Mouse (Mus musculus) G1E (cell line): ENCODE results near the gene Numa1. TPM values are rescaled to one million over a fixed set of nuclear protein-coding genes. Genes with fewer than 3 reads are reported as not detected.

Experiments
- ATAC-seq: 2 replicates; pipeline ENCODE4 v1.8.0; 2016; ENCODE audit warnings: mild to moderate bottlenecking; ENCODE audit not compliant: insufficient number of reproducible peaks, poor library complexity, low FRiP score, severe bottlenecking; ENCODE audit errors: extremely low read depth
- DNase-seq: peaks from one replicate; pipeline ENCODE4 v3.0.0; 2012; ENCODE audit warnings: low spot score
- H3K27me3 ChIP-seq: 2 replicates; pipeline ENCODE4 v1.6.1; 2012; ENCODE audit warnings: mild to moderate bottlenecking, low read length, inconsistent platforms; ENCODE audit not compliant: insufficient read depth
- H3K36me3 ChIP-seq: replicated peaks from 2 replicates; pipeline ENCODE3; 2012; ENCODE audit warnings: mild to moderate bottlenecking, inconsistent platforms
- H3K4me1 ChIP-seq: 2 replicates; pipeline ENCODE4 v1.6.1; 2012; ENCODE audit warnings: low read depth, low read length, inconsistent platforms, mixed read lengths; ENCODE audit not compliant: insufficient read depth
- H3K4me3 ChIP-seq: 2 replicates; pipeline ENCODE4 v1.5.1; 2012; ENCODE audit warnings: low read depth, mild to moderate bottlenecking, inconsistent platforms, low read length, moderate library complexity, mixed read lengths
- H3K9me3 ChIP-seq: replicated peaks from 2 replicates; pipeline ENCODE4 v1.6.1; 2012; ENCODE audit warnings: inconsistent platforms
- CTCF ChIP-seq: IDR thresholded peaks from 2 replicates; pipeline ENCODE4 v1.5.1; 2012; ENCODE audit warnings: low read depth, low read length, inconsistent platforms, mixed read lengths
- GATA1 ChIP-seq: IDR thresholded peaks from 2 replicates; pipeline ENCODE4 v1.6.1; 2012; ENCODE audit warnings: borderline replicate concordance, low read length, inconsistent platforms, mixed read lengths
- GATA2 ChIP-seq: IDR thresholded peaks from 2 replicates; pipeline ENCODE4 v1.6.1; 2012; ENCODE audit warnings: low read depth, low read length, inconsistent platforms, borderline replicate concordance
- POLR2AphosphoS5 ChIP-seq: IDR thresholded peaks from 2 replicates; pipeline ENCODE4 v1.6.1; 2012; ENCODE audit warnings: low read depth, low read length, inconsistent platforms; ENCODE audit not compliant: insufficient replicate concordance
- TAL1 ChIP-seq: conservative IDR thresholded peaks from 2 replicates; pipeline ENCODE4 v1.6.1; 2012; ENCODE audit warnings: low read depth, low read length, inconsistent platforms, mixed read lengths
- polyA plus RNA-seq: library from polyadenylated mRNA; stranded (reverse); fragments of >175 nt; gene quantifications from 2 replicates; pipeline ENCODE4 v1.2.3, GENCODE M21; 2012
- total RNA-seq, 2 experiments: library from RNA; stranded (forward) in 1 of 2; stranded (reverse) in 1 of 2; fragments of 200-1000 nt in 1 of 2; fragments of >200 nt in 1 of 2; fragmentation: Nextera tagmentation in 1 of 2; gene quantifications; 2 replicates each; pipeline ENCODE4 v1.2.3; 2014 to 2017

The Numa1 gene
- total and polyA plus RNA-seq, 3 experiments, result 112 to 189 (median 125) TPM

- H3K27me3 ChIP-seq, result no peaks in the 10 kb centered on the region
- H3K4me1 ChIP-seq, result peaks cover 26% of the 10 kb centered on the region
- H3K36me3 ChIP-seq, result peaks cover 57% of the 10 kb centered on the region
- TF ChIP-seq GATA1 (no peak), CTCF (no peak), TAL1 (no peak), POLR2AphosphoS5 (no peak), GATA2 (no peak)
- DNase-seq (no peak), ATAC-seq (no peak)
- H3K4me3 ChIP-seq, result no peak overlapping the region
- H3K9me3 ChIP-seq, result no peaks in the 10 kb centered on the region
Measured at GRCm38 (mm10) chr7:101900331-101901097, 33.4 kb upstream of the Numa1 start.

GRCm38 (mm10) chr7:101901969-101902368 lies 31.9 kb upstream of the Numa1 start:
- Histone ChIP-seq H3K4me3 (no peak overlapping the region), H3K4me1 (peaks cover 34% of the 10 kb centered on the region), H3K9me3 (no peaks in the 10 kb centered on the region), H3K36me3 (peaks cover 60% of the 10 kb centered on the region), H3K27me3 (no peaks in the 10 kb centered on the region)
- TF ChIP-seq TAL1 (no peak), GATA2 (no peak), GATA1 (no peak), CTCF (no peak), POLR2AphosphoS5 (no peak)
- no peak for DNase-seq
- ATAC-seq, result no peak

DNA sequence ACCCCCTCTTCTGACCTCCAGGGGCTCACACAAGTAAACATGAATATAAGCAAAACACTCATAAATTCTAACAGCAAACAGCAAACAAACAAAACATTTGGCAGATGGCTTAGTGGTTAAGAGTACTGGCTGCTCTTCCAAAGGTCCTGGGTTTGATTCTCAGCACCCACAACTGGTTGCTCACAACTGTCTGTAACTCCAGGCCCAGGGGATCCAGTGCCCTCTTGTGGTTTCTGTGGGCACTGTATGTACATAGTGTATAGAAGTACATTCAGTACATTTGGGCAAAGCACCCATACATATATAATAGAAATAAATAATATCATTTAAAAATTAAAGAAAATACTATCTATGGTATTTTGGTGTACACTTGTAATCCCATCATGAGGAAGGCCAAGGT lies 31.1 kb upstream of the Numa1 start:
- no peak for DNase-seq
- no peak for ATAC-seq
- H3K4me1 ChIP-seq, result peaks cover 34% of the 10 kb centered on the region
- no peaks in the 10 kb centered on the region for H3K9me3 ChIP-seq
- peaks cover 64% of the 10 kb centered on the region for H3K36me3 ChIP-seq
- H3K27me3 ChIP-seq, result no peaks in the 10 kb centered on the region
- H3K4me3 ChIP-seq, result no peak overlapping the region
- TF ChIP-seq POLR2AphosphoS5 (no peak), CTCF (no peak)

- ATAC-seq, result peak; percentile 98
- peaks cover 48% of the 10 kb centered on the region for H3K4me1 ChIP-seq
- H3K36me3 ChIP-seq, result peaks cover 64% of the 10 kb centered on the region
- no peak for TF ChIP-seq CTCF
- no peak for TF ChIP-seq GATA1
- TF ChIP-seq TAL1, result no peak
- TF ChIP-seq POLR2AphosphoS5, result no peak
- TF ChIP-seq GATA2, result no peak
- DNase-seq, result peak; percentile 94
- H3K9me3 ChIP-seq, result no peaks in the 10 kb centered on the region
- H3K4me3 ChIP-seq, result peak within 1 kb of the TSS; percentile 80
- no peaks in the 10 kb centered on the region for H3K27me3 ChIP-seq
Measured at GRCm38 (mm10) chr7:101905561-101906286, 28.2 kb upstream of the Numa1 start, which contains the start of gene Lamtor1. Lamtor1 (plus strand) TSS chr7:101905904.

- Histone ChIP-seq H3K36me3 (peaks cover 64% of the 10 kb centered on the region), H3K9me3 (no peaks in the 10 kb centered on the region), H3K4me1 (peaks cover 48% of the 10 kb centered on the region), H3K27me3 (no peaks in the 10 kb centered on the region), H3K4me3 (peak within 1 kb of the TSS; percentile 80)
- no peak for ATAC-seq
- no peak for DNase-seq
- no peak for TF ChIP-seq CTCF
- no peak for TF ChIP-seq GATA1
- no peak for TF ChIP-seq TAL1
- TF ChIP-seq GATA2, result no peak
- TF ChIP-seq POLR2AphosphoS5, result no peak
Measured at GRCm38 (mm10) chr7:101906287-101906681, 27.6 kb upstream of the Numa1 start, which contains the start of gene Tomt. Tomt (minus strand) TSS chr7:101906359.

DNA sequence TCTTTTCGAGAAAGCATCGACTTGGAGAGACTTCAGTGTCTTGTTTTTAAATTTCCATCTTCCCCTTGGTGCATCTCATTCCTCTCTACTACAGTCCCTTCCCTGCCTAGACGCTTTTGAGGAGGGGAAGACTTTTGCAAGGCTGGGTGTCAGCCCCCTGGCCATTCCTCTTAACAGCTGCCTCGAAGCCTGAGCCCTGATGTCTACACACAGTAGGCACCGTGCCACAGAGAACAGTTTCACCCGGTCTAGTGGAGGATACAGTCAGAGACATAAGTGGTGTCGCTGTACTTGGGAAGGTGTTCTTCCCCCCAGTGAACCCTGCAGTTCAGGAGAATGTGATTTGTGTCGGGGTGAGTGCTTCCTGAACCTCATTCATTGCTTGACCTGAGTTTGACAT lies 27.2 kb upstream of the Numa1 start:
- no peak for DNase-seq
- ATAC-seq, result no peak
- Histone ChIP-seq H3K4me3 (peak overlapping the region; percentile 80), H3K27me3 (no peaks in the 10 kb centered on the region), H3K4me1 (peaks cover 48% of the 10 kb centered on the region), H3K9me3 (no peaks in the 10 kb centered on the region), H3K36me3 (peaks cover 64% of the 10 kb centered on the region)
- TF ChIP-seq CTCF (no peak), TAL1 (no peak), POLR2AphosphoS5 (no peak), GATA1 (no peak), GATA2 (no peak)
